Mouse (Mus musculus) liver, adult 2 months (tissue): ENCODE results near the gene Gm49510.

Experiments
- CTCF ChIP-seq: fragments of 200-500 bp; IDR thresholded peaks from 2 replicates; pipeline ENCODE4 v1.5.1; 2011; ENCODE audit warnings: low read depth, low read length, control low read depth
- POLR2A ChIP-seq: fragments of 200-500 bp; IDR thresholded peaks from 2 replicates; pipeline ENCODE4 v1.6.1; 2011; ENCODE audit warnings: low read length, control low read depth; ENCODE audit not compliant: insufficient read depth; ENCODE audit errors: extremely low read depth

DNA sequence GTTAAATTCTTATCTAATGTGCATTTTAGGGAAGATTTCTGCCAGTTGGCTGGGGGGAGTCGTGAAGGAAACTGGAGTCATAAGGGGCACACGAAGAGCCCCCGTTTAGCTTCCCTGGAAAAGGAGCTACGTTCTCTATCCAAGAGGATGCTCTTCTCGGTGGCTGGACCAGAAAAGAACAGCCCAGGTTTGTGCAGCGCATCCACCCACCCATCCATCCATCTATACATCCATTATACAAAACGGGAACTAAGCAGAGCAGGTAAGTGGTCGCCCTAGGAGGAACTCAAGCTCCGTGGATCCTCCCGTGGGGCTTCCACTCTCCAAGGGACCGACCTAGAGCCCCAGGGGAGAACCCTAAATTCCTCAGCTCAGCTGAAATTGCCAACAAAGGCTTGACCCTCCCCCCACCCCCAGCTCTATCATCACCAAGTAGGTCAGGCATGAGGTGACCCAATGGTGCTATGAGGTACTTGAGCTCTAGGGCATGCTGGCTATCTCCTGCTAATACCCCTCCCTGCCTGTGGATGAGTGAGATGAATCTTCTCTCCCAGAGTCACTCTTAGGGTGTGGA is 48.8 kb downstream of the Gm49510 start:
- no peak for TF ChIP-seq CTCF
- no peak for TF ChIP-seq POLR2A
